Mouse (Mus musculus): ENCODE measurements around the gene Pccb. TPM values are rescaled to one million over a fixed set of nuclear protein-coding genes. Genes with fewer than 3 reads are reported as not detected.

Gene Pccb
- polyA plus RNA-seq (2012) = 89.6 and 101 TPM in 2 replicates

GRCm38 (mm10) chr9:101034448-101035098 lies at the start of gene Pccb:
Gene Pccb, minus strand, starts transcription at chr9:101034898.

DNA sequence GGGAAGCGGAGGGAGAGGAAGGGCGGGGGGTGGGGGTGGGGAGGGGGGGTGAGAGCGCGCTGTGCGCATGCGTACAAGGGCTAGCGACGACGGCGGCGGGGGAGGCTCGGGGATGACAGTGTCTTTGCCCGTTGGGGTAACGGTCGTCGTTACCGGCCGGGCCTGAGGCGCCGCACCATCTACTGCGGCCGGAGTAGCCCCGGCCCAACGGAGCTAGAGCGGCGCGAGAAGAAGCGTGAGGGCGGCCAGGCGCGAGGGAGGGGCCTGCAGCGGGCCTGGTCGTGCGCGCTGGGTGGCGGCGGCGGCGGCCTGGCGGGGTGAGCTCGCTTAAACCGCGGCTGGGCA lies 39.3 kb upstream of the Pccb start, which contains the start of gene Msl2:
Gene Msl2, plus strand, starts transcription at position 115 of the 345 bp plus-strand sequence.

Other genes starting within 250 kb of the Pccb start
- 40.5 and 46.9 TPM in 2 replicates for gene Msl2, start 39.2 kb upstream of the Pccb start, polyA plus RNA-seq (2012)
- gene Ppp2r3a, start 216.9 kb upstream of the Pccb start, polyA plus RNA-seq (2012) = 0.31 and 0.50 TPM in 2 replicates